Mouse (Mus musculus) left cerebral cortex, postnatal 14 days (tissue): ENCODE data around the gene Cyp1a2. TPM values are rescaled to one million over a fixed set of nuclear protein-coding genes. Genes with fewer than 3 reads are reported as not detected.

Source experiments
- DNase-seq, 2 experiments: peaks; one replicate each; pipeline ENCODE4 v3.0.0; 2021 to 2022; ENCODE audit warnings: low spot score in 2 of 2, mixed read lengths in 1 of 2
- intact Hi-C: fragments of 180-260 bp; cut with DNase I; formaldehyde crosslinking; loops from one replicate; pipeline ENCODE4 v1.15.1; 2025
- total RNA-seq, 2 experiments: library from RNA; stranded (reverse); gene quantifications; 2 replicates each; pipeline ENCODE4 v1.2.3; 2021

The Cyp1a2 gene
- total RNA-seq, 2 experiments from 2014 or later, result not detected

DNA sequence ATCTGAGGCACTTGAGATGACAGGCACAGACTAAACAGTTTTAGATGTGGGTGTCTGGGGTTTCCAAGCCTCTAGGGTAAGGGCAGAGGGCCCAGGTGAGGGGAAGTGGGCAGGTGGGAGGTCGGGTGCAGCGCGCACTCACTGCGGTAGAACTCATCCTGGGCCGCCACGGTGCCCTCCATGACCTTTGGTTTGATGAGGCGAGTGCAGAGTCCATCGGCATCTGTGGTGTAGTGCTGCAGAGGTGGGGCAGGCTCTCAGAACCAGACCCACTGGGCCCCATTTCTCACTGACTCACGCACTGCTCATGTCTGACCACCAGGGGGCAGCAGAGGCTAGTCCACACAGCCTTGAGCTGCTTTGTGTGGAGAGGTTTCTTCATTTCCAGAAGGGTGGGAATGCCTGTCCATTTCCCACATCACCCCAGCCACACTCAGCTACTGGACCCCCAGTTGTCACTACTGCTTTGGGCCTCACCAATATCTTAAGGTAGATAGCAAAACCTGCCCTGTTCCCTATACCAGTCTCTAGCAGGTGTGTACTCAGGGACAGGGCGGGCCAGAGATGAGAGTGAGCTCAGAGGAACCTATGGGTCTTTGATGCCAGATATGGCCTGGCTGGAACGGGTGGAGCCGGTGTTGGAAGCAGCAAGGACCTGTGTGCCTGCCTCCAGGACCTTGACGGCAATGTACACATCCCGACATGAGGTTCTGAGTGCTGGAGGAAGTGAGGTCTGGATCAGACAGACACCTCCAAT, 54.2 kb downstream of the Cyp1a2 start:
- intact Hi-C loops, result loop anchor here (1.0 kb wide), 1 partner anchor 26 kb away; no protein-coding TSS in a partner anchor
- DNase-seq, result peak; percentile 79 to 81

DNA sequence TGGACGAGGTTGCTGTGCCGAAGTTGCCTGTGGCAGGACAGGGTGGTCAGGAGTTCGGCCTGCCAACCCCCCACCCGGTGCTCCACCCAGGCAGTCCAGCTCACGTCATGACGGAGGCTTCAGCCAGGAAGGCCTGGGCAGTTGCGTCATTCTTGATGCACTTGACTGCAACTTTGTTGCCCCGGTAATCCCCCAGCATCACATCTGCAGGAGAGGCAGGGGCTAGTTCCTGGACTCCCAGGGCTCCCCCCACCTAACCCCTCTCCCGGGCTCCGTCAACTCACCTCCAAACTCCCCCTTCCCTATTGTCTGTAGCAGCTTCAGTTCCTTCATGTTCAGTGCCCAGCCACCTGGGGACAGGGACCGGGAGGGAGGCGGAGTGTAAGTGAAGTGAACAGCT, 54.8 kb downstream of the Cyp1a2 start:
- intact Hi-C loops, result loop anchor here (1.0 kb wide), 1 partner anchor 27 kb away; no protein-coding TSS in a partner anchor
- no peak for DNase-seq

DNA sequence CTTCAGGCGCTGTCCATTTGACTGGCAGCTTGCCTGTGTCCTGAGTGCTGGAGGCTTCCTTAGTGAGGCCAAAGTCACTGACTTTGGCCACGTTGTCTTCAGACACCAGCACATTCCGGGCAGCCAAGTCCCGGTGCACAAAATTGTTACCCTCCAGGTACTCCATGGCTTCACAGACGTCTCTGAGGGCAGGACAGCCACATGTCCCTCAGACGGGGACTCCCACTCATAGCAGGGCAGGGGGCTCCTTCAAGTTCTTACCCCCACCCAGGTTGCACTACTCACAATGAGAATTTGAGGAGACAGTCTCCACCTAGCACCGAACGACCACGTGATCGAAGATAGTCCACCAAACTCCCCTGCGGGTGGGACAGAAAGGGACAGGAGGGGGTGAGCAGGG, 55.6 kb downstream of the Cyp1a2 start:
- intact Hi-C loops, result no loop called here
- DNase-seq, result no peak

DNA sequence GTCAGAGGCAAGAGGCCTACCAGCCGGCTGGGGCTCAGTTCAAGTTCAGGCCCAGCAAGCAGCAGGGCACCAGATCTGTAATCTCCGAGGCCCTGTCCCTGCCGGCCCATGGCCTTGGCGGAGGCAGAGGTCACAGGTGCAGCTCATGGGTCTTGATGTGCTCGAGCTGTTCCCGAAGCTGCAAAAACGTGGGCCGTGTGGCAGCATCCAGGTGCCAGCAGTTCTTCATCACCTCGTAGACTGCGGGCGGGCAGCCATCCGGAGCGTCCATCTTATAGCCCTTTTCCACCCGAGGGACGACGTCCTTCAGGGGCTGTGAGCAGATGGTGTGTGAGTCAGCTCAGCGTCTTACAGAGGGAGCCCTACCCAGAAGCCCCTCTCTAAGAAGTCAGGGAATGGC, 56.3 kb downstream of the Cyp1a2 start:
- no peak for DNase-seq
- intact Hi-C loops, result no loop called here

Other genes starting within 250 kb of the Cyp1a2 start
- 10 to 100 TPM; 14.4 to 14.7 TPM for gene Ppcdc, start 243.6 kb downstream of the Cyp1a2 start, total RNA-seq
- 100 to 1,000 TPM; 414 to 420 TPM for gene Scamp5, start 215.6 kb downstream of the Cyp1a2 start, total RNA-seq
- 10 to 100 TPM; 15.2 to 16.4 TPM for gene Rpp25, start 179.7 kb downstream of the Cyp1a2 start, total RNA-seq
- gene Cox5a, start 162.4 kb downstream of the Cyp1a2 start, total RNA-seq, result 100 to 1,000 TPM; 481 to 515 TPM
- 10 to 100 TPM; 16.3 to 22.9 TPM for gene Fam219b, start 146.2 kb downstream of the Cyp1a2 start, total RNA-seq
- gene Mpi, start 130.9 kb downstream of the Cyp1a2 start, total RNA-seq, result 10 to 100 TPM; 73.3 to 82.3 TPM
- 10 to 100 TPM; 25.4 to 29.1 TPM for gene Scamp2, start 122.8 kb downstream of the Cyp1a2 start, total RNA-seq
- gene Ulk3, start 94.3 kb downstream of the Cyp1a2 start, total RNA-seq, result 10 to 100 TPM; 30.0 to 34.2 TPM
- gene Cplx3, start 77.4 kb downstream of the Cyp1a2 start, total RNA-seq, result 10 to 100 TPM; 16.3 to 24.4 TPM
- gene Lman1l, start 62.9 kb downstream of the Cyp1a2 start, total RNA-seq, result not detected
- 10 to 100 TPM; 46.8 to 47.1 TPM for gene Csk, start 30.1 kb downstream of the Cyp1a2 start, total RNA-seq
- under 1 TPM; 0.13 to 0.22 TPM for gene Cyp1a1, start 4.2 kb upstream of the Cyp1a2 start, total RNA-seq
- gene Edc3, start 24.8 kb upstream of the Cyp1a2 start, total RNA-seq, result 10 to 100 TPM; 15.3 to 15.6 TPM
- 10 to 100 TPM; 81.3 to 81.8 TPM for gene Clk3, start 82.2 kb upstream of the Cyp1a2 start, total RNA-seq
- 10 to 100 TPM in 1 of 2 experiments, 1 to 10 TPM in 1; 9.6 to 10.7 TPM for gene Arid3b, start 153.1 kb upstream of the Cyp1a2 start, total RNA-seq
- 100 to 1,000 TPM; 107 to 112 TPM for gene Ubl7, start 227.3 kb upstream of the Cyp1a2 start, total RNA-seq